Mouse (Mus musculus) kidney, embryonic 15.5 days (tissue): Measurements from ENCODE around the gene Col25a1. TPM values are rescaled to one million over a fixed set of nuclear protein-coding genes. Genes with fewer than 3 reads are reported as not detected.

Experiments
- ATAC-seq: fragments of 200-750 bp; cut with Nextera tagmentation; replicated peaks from 2 replicates; pipeline ENCODE4 v1.8.0; 2017; ENCODE audit warnings: moderate TSS enrichment; ENCODE audit not compliant: low FRiP score
- H3K27ac ChIP-seq: fragments of 300-500 bp; sonication (generic); 2 replicates; pipeline ENCODE4 v1.5.1; 2015; ENCODE audit warnings: mild to moderate bottlenecking, inconsistent platforms
- H3K27me3 ChIP-seq: fragments of 300-500 bp; sonication (generic); 2 replicates; pipeline ENCODE4 v1.6.1; 2015; ENCODE audit warnings: inconsistent platforms
- H3K36me3 ChIP-seq: fragments of 300-500 bp; sonication (generic); 2 replicates; pipeline ENCODE4 v1.6.1; 2015; ENCODE audit warnings: inconsistent platforms
- H3K4me1 ChIP-seq: fragments of 300-500 bp; sonication (generic); 2 replicates; pipeline ENCODE4 v1.6.1; 2015; ENCODE audit warnings: inconsistent platforms
- H3K4me2 ChIP-seq: fragments of 300-500 bp; sonication (generic); 2 replicates; pipeline ENCODE4 v1.6.1; 2015; ENCODE audit warnings: moderate library complexity, mild to moderate bottlenecking, inconsistent platforms
- H3K4me3 ChIP-seq: fragments of 300-500 bp; sonication (generic); replicated peaks from 2 replicates; pipeline ENCODE4 v1.5.1; 2015; ENCODE audit warnings: mild to moderate bottlenecking, inconsistent platforms
- H3K9ac ChIP-seq: fragments of 300-500 bp; sonication (generic); 2 replicates; pipeline ENCODE4 v1.6.1; 2015; ENCODE audit warnings: mild to moderate bottlenecking, inconsistent platforms
- H3K9me3 ChIP-seq: fragments of 300-500 bp; sonication (generic); replicated peaks from 2 replicates; pipeline ENCODE4 v1.6.1; 2016; ENCODE audit warnings: inconsistent platforms
- WGBS: fragments of 180-500 bp; shearing (Covaris S2); methylation state at CpG from one replicate; pipeline ENCODE4 v1.1.7; 2015; ENCODE audit warnings: mixed read lengths; 5-methylcytosine and 5-hydroxymethylcytosine counted together
- polyA plus RNA-seq: library from polyadenylated mRNA; unstranded; fragments of >200 nt; fragmentation: Nextera tagmentation; extraction: Ambion mirVana; gene quantifications from 2 replicates; pipeline ENCODE4 v1.2.1, GENCODE M21; 2015

The Col25a1 gene
- polyA plus RNA-seq, 1 experiment from 2014 or later = 5.4 TPM

DNA sequence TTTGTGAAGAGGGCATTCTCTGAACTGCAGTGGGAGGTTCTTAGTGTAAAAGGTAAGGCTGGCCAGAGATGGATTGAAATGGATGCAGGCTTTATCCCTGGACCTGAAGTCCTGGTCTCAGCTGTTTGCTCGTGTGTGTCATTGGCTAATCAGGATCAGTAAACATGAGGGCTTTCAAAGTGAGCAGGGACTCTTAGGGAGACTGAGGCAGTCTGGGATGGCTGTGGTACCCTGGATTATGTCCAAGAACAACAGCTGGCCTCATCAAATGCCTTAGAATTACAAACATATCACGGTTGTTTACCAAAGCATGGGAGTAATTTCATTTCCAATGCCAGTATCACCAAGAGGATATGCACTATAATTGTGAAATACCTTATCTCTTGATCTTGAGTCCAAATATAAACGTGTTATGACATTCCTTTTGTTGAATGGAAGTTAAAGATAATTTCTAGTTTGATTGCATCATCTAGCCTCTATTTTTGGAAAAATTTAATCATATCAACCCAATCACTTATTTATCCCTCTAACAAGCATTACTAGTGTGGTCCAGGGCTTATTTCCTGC lies 201.1 kb downstream of the Col25a1 start:
- Histone ChIP-seq H3K36me3 (no peaks in the 10 kb centered on the region), H3K27ac (no peak overlapping the region), H3K9me3 (no peaks in the 10 kb centered on the region), H3K9ac (no peak overlapping the region), H3K27me3 (no peaks in the 10 kb centered on the region), H3K4me3 (no peak overlapping the region), H3K4me1 (0 out of 2 replicates have a peak, but pooled peaks cover 3% of the 10 kb centered on the region), H3K4me2 (no peak overlapping the region)
- 56% methylated on average over 3 of the region's 3 CpGs for WGBS
- no peak for ATAC-seq

DNA sequence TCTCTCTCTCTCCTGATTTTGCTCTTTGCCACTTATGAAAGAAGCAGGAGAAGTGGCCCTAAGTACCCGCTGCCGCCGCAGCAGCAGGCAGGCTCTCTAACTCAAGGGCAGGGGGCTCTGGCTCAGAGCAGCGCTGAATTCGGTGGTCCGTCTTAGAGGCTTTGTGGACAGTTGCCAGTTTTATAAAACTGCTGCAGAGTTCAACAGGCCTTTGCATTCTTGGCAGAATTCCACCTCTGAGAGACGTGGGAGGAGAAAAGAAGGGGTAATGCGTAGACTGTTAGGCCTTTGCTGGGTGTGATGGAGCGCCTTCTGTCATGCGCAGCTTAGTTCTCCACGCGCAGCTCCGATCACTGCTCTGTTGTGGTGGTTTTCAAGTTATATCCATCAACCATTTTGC lies 206.6 kb downstream of the Col25a1 start:
- Histone ChIP-seq H3K27me3 (no peaks in the 10 kb centered on the region), H3K4me3 (no peak overlapping the region), H3K9ac (no peak overlapping the region), H3K4me2 (peak overlapping the region; percentile 45), H3K27ac (peak overlapping the region; percentile 78), H3K36me3 (no peaks in the 10 kb centered on the region), H3K9me3 (no peaks in the 10 kb centered on the region), H3K4me1 (0 out of 2 replicates have a peak, but pooled peaks cover 6% of the 10 kb centered on the region)
- peak; percentile 83 for ATAC-seq
- WGBS = 41% methylated on average over 13 of the region's 13 CpGs

GRCm38 (mm10) chr3:130338371-130338770 lies 207.1 kb downstream of the Col25a1 start:
- Histone ChIP-seq H3K36me3 (no peaks in the 10 kb centered on the region), H3K27me3 (no peaks in the 10 kb centered on the region), H3K9me3 (no peaks in the 10 kb centered on the region), H3K27ac (0 out of 2 replicates have a peak overlapping the region, but pooled peaks have one; percentile 30), H3K4me3 (no peak overlapping the region), H3K4me2 (no peak overlapping the region; the same call in 1 of the 2 replicates), H3K4me1 (0 out of 2 replicates have a peak, but pooled peaks cover 6% of the 10 kb centered on the region), H3K9ac (no peak overlapping the region)
- no peak for ATAC-seq
- WGBS = 52% methylated on average over 3 of the region's 3 CpGs

DNA sequence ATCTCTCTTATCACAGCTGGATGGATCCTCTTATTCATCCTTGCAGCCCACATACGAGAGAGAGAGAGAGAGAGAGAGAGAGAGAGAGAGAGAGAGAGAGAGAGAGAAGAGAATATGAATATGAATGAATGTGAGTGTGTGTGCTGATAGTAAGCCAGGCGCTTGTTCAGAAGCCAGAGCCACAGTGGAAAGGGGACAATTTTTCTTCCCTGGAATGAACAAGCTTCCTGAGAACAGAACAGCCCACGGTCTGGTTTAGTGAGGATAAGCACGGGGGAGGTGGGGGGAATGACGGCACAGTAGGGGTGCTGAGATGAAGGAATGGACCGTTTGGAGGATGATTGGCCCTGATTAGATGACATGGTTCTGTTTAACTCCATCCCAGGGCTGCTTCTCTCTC lies 218.9 kb downstream of the Col25a1 start:
- Histone ChIP-seq H3K27me3 (no peaks in the 10 kb centered on the region), H3K4me1 (peaks cover 5% of the 10 kb centered on the region; the same call in 1 of the 2 replicates), H3K27ac (no peak overlapping the region), H3K9me3 (no peaks in the 10 kb centered on the region), H3K4me3 (no peak overlapping the region), H3K9ac (no peak overlapping the region), H3K4me2 (no peak overlapping the region), H3K36me3 (no peaks in the 10 kb centered on the region)
- ATAC-seq = no peak
- WGBS = 68% methylated on average over 6 of the region's 6 CpGs

- no peak overlapping the region for H3K4me2 ChIP-seq
- no peaks in the 10 kb centered on the region for H3K9me3 ChIP-seq
- no peak overlapping the region for H3K9ac ChIP-seq
- H3K4me1 ChIP-seq = peaks cover 6% of the 10 kb centered on the region; the same call in 1 of the 2 replicates
- peak overlapping the region; percentile 72 for H3K27ac ChIP-seq
- no peak for ATAC-seq
- 53% methylated on average over 4 of the region's 4 CpGs for WGBS
- H3K36me3 ChIP-seq = no peaks in the 10 kb centered on the region
- H3K27me3 ChIP-seq = no peaks in the 10 kb centered on the region
- no peak overlapping the region for H3K4me3 ChIP-seq
Measured at GRCm38 (mm10) chr3:130354399-130355039, 223.2 kb downstream of the Col25a1 start.

- H3K27me3 ChIP-seq = no peaks in the 10 kb centered on the region
- no peak overlapping the region for H3K27ac ChIP-seq
- WGBS = 95% methylated on average over 15 of the region's 15 CpGs
Measured at GRCm38 (mm10) chr3:130356575-130357173, 225.4 kb downstream of the Col25a1 start.

DNA sequence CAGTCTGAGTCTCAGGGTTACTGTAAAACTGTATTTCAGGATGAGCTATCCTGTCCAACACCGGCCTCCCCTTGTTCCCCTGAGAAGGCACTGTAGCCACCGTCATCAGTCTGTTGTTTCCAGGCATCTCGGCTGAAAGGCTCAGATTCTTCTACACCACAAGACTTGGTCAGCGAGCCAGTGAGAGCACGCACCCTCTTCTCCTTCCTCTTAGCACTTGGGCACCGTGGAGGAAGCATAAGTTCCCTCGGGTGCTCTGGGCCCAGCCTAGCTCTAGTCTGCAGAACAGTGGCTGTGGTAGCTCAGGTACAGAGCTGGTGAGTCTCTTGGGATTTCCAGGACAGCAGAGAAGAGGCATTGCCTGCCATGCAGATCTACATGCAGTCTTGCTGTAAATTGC lies 229.5 kb downstream of the Col25a1 start:
- Histone ChIP-seq H3K4me3 (no peak overlapping the region), H3K9me3 (no peaks in the 10 kb centered on the region), H3K27ac (no peak overlapping the region), H3K27me3 (no peaks in the 10 kb centered on the region), H3K4me1 (0 out of 2 replicates have a peak, but pooled peaks cover 2% of the 10 kb centered on the region), H3K4me2 (no peak overlapping the region), H3K36me3 (no peaks in the 10 kb centered on the region), H3K9ac (no peak overlapping the region)
- 83% methylated on average over 7 of the region's 7 CpGs for WGBS
- no peak for ATAC-seq

More at GRCm38 (mm10) chr3:130356575-130357173, 225.4 kb downstream of the Col25a1 start:
- no peak overlapping the region for H3K9ac ChIP-seq
- no peak overlapping the region for H3K4me2 ChIP-seq
- H3K4me3 ChIP-seq = no peak overlapping the region
- no peaks in the 10 kb centered on the region for H3K9me3 ChIP-seq
- ATAC-seq = no peak
- peaks cover 6% of the 10 kb centered on the region; the same call in 1 of the 2 replicates for H3K4me1 ChIP-seq
- no peaks in the 10 kb centered on the region for H3K36me3 ChIP-seq

- 52% methylated on average over 1 of the region's 1 CpGs for WGBS
Measured at GRCm38 (mm10) chr3:130361922-130362321, 230.6 kb downstream of the Col25a1 start.

DNA sequence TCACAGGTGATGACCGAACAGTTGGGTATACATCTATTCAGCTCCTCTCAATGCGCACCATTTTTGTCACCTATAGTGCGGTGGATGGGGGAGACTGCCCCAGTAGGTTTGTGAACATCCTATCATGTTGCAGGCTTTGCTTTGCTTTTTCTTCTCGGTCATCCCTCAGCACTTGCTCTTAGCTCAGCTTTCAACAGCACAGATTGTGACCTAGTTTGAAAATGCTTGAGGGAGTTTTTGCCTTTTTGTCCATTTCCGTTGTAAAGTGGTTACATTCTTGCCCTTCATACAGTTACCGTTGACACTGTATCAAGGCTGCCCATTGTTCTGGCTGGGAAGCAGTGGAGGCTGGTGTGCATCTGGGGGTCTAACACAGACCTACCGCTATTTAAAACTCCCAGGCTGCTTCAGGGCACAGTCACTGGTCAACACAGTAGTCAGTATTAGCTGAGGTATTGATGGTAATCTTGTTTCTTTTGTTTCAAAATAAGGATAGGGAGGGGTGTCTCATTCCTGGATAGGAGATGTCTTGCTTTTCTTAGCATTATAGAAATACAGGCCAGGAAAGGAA lies 231.6 kb downstream of the Col25a1 start:
- no peak overlapping the region for H3K9ac ChIP-seq
- H3K27ac ChIP-seq = no peak overlapping the region
- WGBS = 84% methylated on average over 7 of the region's 7 CpGs
- no peak overlapping the region for H3K4me2 ChIP-seq
- H3K36me3 ChIP-seq = no peaks in the 10 kb centered on the region
- ATAC-seq = no peak
- H3K4me1 ChIP-seq = peaks cover 7% of the 10 kb centered on the region; the same call in 1 of the 2 replicates
- H3K27me3 ChIP-seq = no peaks in the 10 kb centered on the region
- no peak overlapping the region for H3K4me3 ChIP-seq
- H3K9me3 ChIP-seq = no peaks in the 10 kb centered on the region

More at GRCm38 (mm10) chr3:130361922-130362321, 230.6 kb downstream of the Col25a1 start:
- no peak overlapping the region for H3K4me3 ChIP-seq
- no peak overlapping the region for H3K27ac ChIP-seq
- no peak for ATAC-seq
- H3K27me3 ChIP-seq = no peaks in the 10 kb centered on the region
- H3K9ac ChIP-seq = no peak overlapping the region
- no peak overlapping the region for H3K4me2 ChIP-seq
- no peaks in the 10 kb centered on the region for H3K9me3 ChIP-seq
- H3K36me3 ChIP-seq = no peaks in the 10 kb centered on the region
- H3K4me1 ChIP-seq = peaks cover 4% of the 10 kb centered on the region; the same call in 1 of the 2 replicates

GRCm38 (mm10) chr3:130366917-130367610 lies 235.8 kb downstream of the Col25a1 start:
- no peak overlapping the region for H3K9ac ChIP-seq
- H3K9me3 ChIP-seq = no peaks in the 10 kb centered on the region
- H3K36me3 ChIP-seq = no peaks in the 10 kb centered on the region
- H3K27me3 ChIP-seq = no peaks in the 10 kb centered on the region
- whole genome bisulfite sequencing = 46% methylated on average over 8 of the region's 8 CpGs
- peaks cover 24% of the 10 kb centered on the region for H3K4me1 ChIP-seq
- H3K4me3 ChIP-seq = no peak overlapping the region
- no peak overlapping the region for H3K27ac ChIP-seq
- no peak for ATAC-seq
- no peak overlapping the region for H3K4me2 ChIP-seq

GRCm38 (mm10) chr3:130368352-130368751 lies 237.1 kb downstream of the Col25a1 start:
- Histone ChIP-seq H3K4me1 (peaks cover 24% of the 10 kb centered on the region), H3K27ac (no peak overlapping the region), H3K36me3 (no peaks in the 10 kb centered on the region), H3K9ac (no peak overlapping the region), H3K4me2 (no peak overlapping the region), H3K9me3 (no peaks in the 10 kb centered on the region), H3K27me3 (no peaks in the 10 kb centered on the region), H3K4me3 (no peak overlapping the region)
- no peak for ATAC-seq
- 97% methylated on average over 4 of the region's 4 CpGs for WGBS
